Mouse (Mus musculus) forebrain, embryonic 14.5 days (tissue): ENCODE results near the gene Klf7. TPM values are rescaled to one million over a fixed set of nuclear protein-coding genes. Genes with fewer than 3 reads are reported as not detected.
A peak's percentile ranks its signal among the peaks of the same experiment; 100 is the strongest.

ENCODE experiments used
- ATAC-seq: fragments of 200-750 bp; cut with Nextera tagmentation; 2 replicates; pipeline ENCODE4 v1.8.0; 2017; ENCODE audit warnings: mild to moderate bottlenecking, moderate library complexity
- DNase-seq: peaks from one replicate; pipeline ENCODE4 v3.0.0-alpha.2; 2015; ENCODE audit warnings: low spot score
- H3K27ac ChIP-seq: fragments of 300-500 bp; sonication (generic); 2 replicates; pipeline ENCODE4 v1.5.1; 2014; ENCODE audit warnings: low read depth, mild to moderate bottlenecking, control low read depth, low read length, moderate library complexity
- H3K27me3 ChIP-seq: fragments of 300-500 bp; sonication (generic); replicated peaks from 2 replicates; pipeline ENCODE4 v1.6.1; 2014; ENCODE audit warnings: low read length, control low read depth, mixed read lengths; ENCODE audit not compliant: control insufficient read depth, insufficient read depth
- H3K36me3 ChIP-seq: fragments of 300-500 bp; sonication (generic); 2 replicates; pipeline ENCODE4 v1.6.1; 2014; ENCODE audit warnings: low read length, control low read depth; ENCODE audit not compliant: control insufficient read depth, insufficient read depth
- H3K4me1 ChIP-seq: fragments of 300-500 bp; sonication (generic); 2 replicates; pipeline ENCODE4 v1.6.1; 2014; ENCODE audit warnings: antibody characterized with exemption, low read length, control low read depth; ENCODE audit not compliant: control insufficient read depth, insufficient read depth
- H3K4me2 ChIP-seq: fragments of 300-500 bp; sonication (generic); 2 replicates; pipeline ENCODE4 v1.6.1; 2014; ENCODE audit warnings: mild to moderate bottlenecking, control low read depth, low read length
- H3K4me3 ChIP-seq: fragments of 300-500 bp; sonication (generic); 2 replicates; pipeline ENCODE4 v1.5.1; 2014; ENCODE audit warnings: low read depth, low read length, control low read depth
- H3K9ac ChIP-seq: fragments of 300-500 bp; sonication (generic); 2 replicates; pipeline ENCODE4 v1.6.1; 2014; ENCODE audit warnings: mild to moderate bottlenecking, low read length, control low read depth, moderate library complexity
- H3K9me3 ChIP-seq: fragments of 300-500 bp; sonication (generic); replicated peaks from 2 replicates; pipeline ENCODE4 v1.6.1; 2016; ENCODE audit warnings: low read length, control low read depth, mixed read lengths; ENCODE audit not compliant: control insufficient read depth
- WGBS: fragments of 180-500 bp; shearing (Covaris S2); extraction: QIAGEN DNeasy Blood & Tissue Kit; methylation state at CpG from one replicate; pipeline ENCODE4 v1.1.7; 2014; 5-methylcytosine and 5-hydroxymethylcytosine counted together
- polyA plus RNA-seq: library from polyadenylated mRNA; unstranded; fragments of >200 nt; fragmentation: Nextera tagmentation; extraction: Ambion mirVana; gene quantifications from 2 replicates; pipeline ENCODE4 v1.2.1, GENCODE M21; 2014

Klf7 gene
- polyA plus RNA-seq, 1 experiment from 2014 or later, result 63.1 TPM

- H3K27me3 ChIP-seq, result no peaks in the 10 kb centered on the region
- peaks cover 32% of the 10 kb centered on the region for H3K36me3 ChIP-seq
- H3K9ac ChIP-seq, result no peak overlapping the region
- no peaks in the 10 kb centered on the region for H3K9me3 ChIP-seq
- H3K27ac ChIP-seq, result no peak overlapping the region
- H3K4me3 ChIP-seq, result no peak overlapping the region
- no peaks in the 10 kb centered on the region; the same call in 1 of the 2 replicates for H3K4me1 ChIP-seq
- no peak for DNase-seq
- H3K4me2 ChIP-seq, result no peak overlapping the region
- WGBS, result 83% methylated on average over 15 of the region's 15 CpGs
- no peak for ATAC-seq
These were observed 86.8 kb downstream of the Klf7 start for GRCm38 (mm10) chr1:64035087-64035791.

GRCm38 (mm10) chr1:64032502-64033231 is 89.4 kb downstream of the Klf7 start:
- no peak overlapping the region for H3K27ac ChIP-seq
- no peak overlapping the region for H3K4me3 ChIP-seq
- peaks cover 22% of the 10 kb centered on the region for H3K36me3 ChIP-seq
- WGBS, result 86% methylated on average over 9 of the region's 9 CpGs
- ATAC-seq, result no peak
- no peaks in the 10 kb centered on the region for H3K27me3 ChIP-seq
- no peaks in the 10 kb centered on the region for H3K9me3 ChIP-seq
- no peak overlapping the region for H3K9ac ChIP-seq
- H3K4me1 ChIP-seq, result no peaks in the 10 kb centered on the region; the same call in 1 of the 2 replicates
- H3K4me2 ChIP-seq, result no peak overlapping the region
- no peak for DNase-seq

- ATAC-seq (no peak), DNase-seq (no peak)
- no peaks in the 10 kb centered on the region for H3K27me3 ChIP-seq
- H3K27ac ChIP-seq, result no peak overlapping the region
- H3K36me3 ChIP-seq, result no peaks in the 10 kb centered on the region
- no peaks in the 10 kb centered on the region for H3K9me3 ChIP-seq
- no peak overlapping the region for H3K4me3 ChIP-seq
- H3K9ac ChIP-seq, result no peak overlapping the region
- H3K4me2 ChIP-seq, result no peak overlapping the region
- 92% methylated on average over 3 of the region's 3 CpGs for WGBS
- 0 out of 2 replicates have a peak, but pooled peaks cover 3% of the 10 kb centered on the region for H3K4me1 ChIP-seq
These were observed 100.1 kb downstream of the Klf7 start for GRCm38 (mm10) chr1:64021986-64022385.

DNA sequence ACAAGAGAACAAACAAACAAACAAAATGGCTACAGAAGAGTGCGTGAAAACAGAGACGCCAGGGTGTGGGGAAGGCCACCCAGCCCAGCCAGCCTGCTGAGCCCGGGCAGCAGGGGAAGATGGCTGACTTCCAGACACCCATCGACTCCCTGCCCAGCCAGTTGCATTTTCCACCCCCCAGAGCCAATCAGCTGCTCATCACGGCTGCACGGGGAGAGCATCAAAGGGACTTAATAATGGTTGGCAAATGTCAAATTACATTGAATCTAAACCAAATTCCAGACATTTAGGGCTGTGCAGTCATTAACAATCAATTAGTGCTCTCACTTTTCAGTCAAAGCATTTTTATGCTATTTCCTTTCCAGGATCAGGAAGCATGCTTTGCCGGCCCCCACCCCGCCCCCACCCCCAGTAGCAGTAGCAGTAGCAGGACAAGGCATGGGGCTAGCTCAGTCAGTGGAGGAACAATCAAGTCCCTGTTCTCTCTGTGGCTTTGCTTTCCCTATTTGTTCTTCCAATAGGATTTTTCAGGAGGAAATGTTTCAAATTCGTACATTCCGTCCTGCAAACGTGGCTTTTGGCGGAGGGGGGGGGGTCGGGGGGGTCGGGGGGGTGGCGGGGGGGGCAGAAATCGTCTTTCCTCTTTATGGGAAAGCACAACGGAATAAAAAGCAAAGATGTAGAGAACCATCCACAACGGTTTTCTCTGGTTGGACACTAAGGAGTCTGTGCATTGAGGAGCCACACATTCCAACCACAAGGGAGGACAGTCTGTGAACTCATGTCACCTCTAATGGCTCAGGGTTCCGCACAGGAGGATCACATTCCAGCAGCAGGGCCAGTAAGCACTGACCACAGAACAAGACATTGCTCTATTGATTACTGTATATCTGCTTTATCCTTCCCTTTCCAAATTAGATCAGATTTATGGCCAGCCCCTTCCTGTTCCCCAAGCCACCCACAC is 101.1 kb downstream of the Klf7 start:
- DNase-seq, result peak; percentile 89

DNA sequence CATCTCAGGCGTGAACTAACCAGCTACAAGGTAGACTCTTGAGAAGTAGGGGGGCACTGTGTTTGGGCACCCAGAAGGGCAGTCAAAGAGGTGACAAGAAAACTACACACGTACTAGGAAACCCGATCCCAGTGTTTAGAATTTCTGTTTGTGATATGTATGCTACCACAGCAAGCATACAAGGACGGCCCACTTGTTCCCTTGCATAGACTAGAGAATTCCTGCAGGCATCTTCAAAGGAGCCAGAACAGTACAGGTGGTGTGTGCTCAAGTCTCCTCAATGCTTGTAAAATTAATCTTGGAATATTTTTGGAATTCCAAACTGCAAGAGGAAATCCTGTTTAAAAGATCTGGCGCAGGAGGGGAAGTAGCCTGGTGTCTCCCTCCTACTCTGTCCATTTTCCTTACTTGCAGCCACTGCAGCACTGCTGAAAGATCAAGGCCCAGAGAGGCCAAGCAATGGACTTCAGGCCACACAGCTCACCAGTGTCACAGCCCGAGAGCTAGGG is 102.9 kb downstream of the Klf7 start:
- Histone ChIP-seq H3K27ac (no peak overlapping the region), H3K4me3 (no peak overlapping the region), H3K36me3 (no peaks in the 10 kb centered on the region), H3K9ac (no peak overlapping the region), H3K9me3 (no peaks in the 10 kb centered on the region), H3K4me2 (no peak overlapping the region), H3K27me3 (no peaks in the 10 kb centered on the region), H3K4me1 (0 out of 2 replicates have a peak, but pooled peaks cover 3% of the 10 kb centered on the region)
- ATAC-seq (no peak), DNase-seq (no peak)
- WGBS, result 71% methylated on average over 6 of the region's 6 CpGs

More for the DNA sequence above, 101.1 kb downstream of the Klf7 start:
- Histone ChIP-seq H3K4me3 (no peak overlapping the region), H3K9me3 (no peaks in the 10 kb centered on the region), H3K36me3 (no peaks in the 10 kb centered on the region), H3K27ac (no peak overlapping the region), H3K4me2 (peak overlapping the region; percentile 2; the same call in 1 of the 2 replicates), H3K9ac (no peak overlapping the region), H3K4me1 (0 out of 2 replicates have a peak, but pooled peaks cover 3% of the 10 kb centered on the region), H3K27me3 (no peaks in the 10 kb centered on the region)
- peak; percentile 91 for ATAC-seq
- 29% methylated on average over 19 of the region's 19 CpGs for WGBS

GRCm38 (mm10) chr1:64018466-64019077 is 103.5 kb downstream of the Klf7 start:
- no peak for ATAC-seq
- H3K27ac ChIP-seq, result no peak overlapping the region; the same call in 1 of the 2 replicates
- no peak overlapping the region for H3K4me2 ChIP-seq
- H3K4me3 ChIP-seq, result no peak overlapping the region
- no peaks in the 10 kb centered on the region for H3K36me3 ChIP-seq
- no peaks in the 10 kb centered on the region for H3K9me3 ChIP-seq
- WGBS, result 55% methylated on average over 16 of the region's 16 CpGs
- no peaks in the 10 kb centered on the region for H3K27me3 ChIP-seq
- H3K4me1 ChIP-seq, result 0 out of 2 replicates have a peak, but pooled peaks cover 3% of the 10 kb centered on the region
- DNase-seq, result no peak
- no peak overlapping the region for H3K9ac ChIP-seq

DNA sequence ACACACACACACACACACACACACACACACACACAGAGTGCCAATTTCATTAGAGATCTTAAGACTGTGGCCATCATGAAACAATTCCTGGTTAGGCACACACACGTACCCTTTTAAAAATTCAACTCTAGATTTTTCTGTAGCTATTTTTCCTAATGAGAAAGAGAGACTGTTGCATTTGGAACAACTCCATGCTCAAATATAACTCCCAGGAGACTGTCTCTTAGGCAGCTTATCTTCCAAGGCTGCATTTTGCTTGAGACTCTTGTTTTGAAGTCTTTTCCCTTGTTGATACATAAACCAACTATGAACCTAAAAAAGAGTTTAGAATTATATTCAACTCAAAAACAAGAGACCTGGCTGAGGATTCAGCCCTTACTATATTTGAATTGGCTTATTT is 108.0 kb downstream of the Klf7 start:
- Histone ChIP-seq H3K9me3 (no peaks in the 10 kb centered on the region), H3K27me3 (no peaks in the 10 kb centered on the region), H3K4me1 (no peaks in the 10 kb centered on the region), H3K27ac (no peak overlapping the region), H3K4me3 (no peak overlapping the region), H3K4me2 (no peak overlapping the region), H3K9ac (no peak overlapping the region), H3K36me3 (no peaks in the 10 kb centered on the region)
- ATAC-seq (no peak), DNase-seq (no peak)
- 78% methylated on average over 1 of the region's 1 CpGs for WGBS

DNA sequence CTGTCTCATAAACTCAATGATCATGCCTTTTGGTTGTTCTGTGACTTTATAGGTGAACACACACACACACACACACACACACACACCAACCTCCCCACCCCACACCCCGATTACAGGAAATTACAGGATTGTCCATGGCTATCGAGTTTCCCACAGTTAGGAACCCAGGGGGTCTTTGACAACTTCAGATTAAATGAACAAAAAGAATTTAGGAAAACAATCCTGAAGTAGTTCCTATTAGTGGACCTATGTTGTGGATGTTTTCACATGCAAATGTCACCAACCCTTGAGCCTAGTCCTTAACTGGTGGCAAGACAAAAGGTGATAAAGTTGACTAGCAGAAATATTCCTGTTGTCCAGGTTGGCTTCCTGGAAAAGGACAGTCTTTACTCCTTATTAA is 113.1 kb downstream of the Klf7 start:
- peaks cover under 1% of the 10 kb centered on the region for H3K4me1 ChIP-seq
- H3K9ac ChIP-seq, result no peak overlapping the region
- H3K4me3 ChIP-seq, result no peak overlapping the region
- ATAC-seq (no peak), DNase-seq (no peak)
- H3K9me3 ChIP-seq, result no peaks in the 10 kb centered on the region
- 7% methylated on average over 2 of the region's 2 CpGs for WGBS
- H3K27ac ChIP-seq, result no peak overlapping the region
- no peak overlapping the region for H3K4me2 ChIP-seq
- H3K36me3 ChIP-seq, result no peaks in the 10 kb centered on the region
- H3K27me3 ChIP-seq, result no peaks in the 10 kb centered on the region
